Mouse (Mus musculus) testis, adult 2 months (tissue): ENCODE measurements around the gene Ppil6. TPM values are rescaled to one million over a fixed set of nuclear protein-coding genes. Genes with fewer than 3 reads are reported as not detected.

Experiments used
- H3K27ac ChIP-seq: fragments of 200-500 bp; 2 replicates; pipeline ENCODE4 v1.5.1; 2012; ENCODE audit warnings: low read depth, low read length; ENCODE audit not compliant: control insufficient read depth, insufficient read depth
- H3K27me3 ChIP-seq: fragments of 200-500 bp; 2 replicates; pipeline ENCODE4 v1.6.1; 2012; ENCODE audit warnings: mild to moderate bottlenecking, low read length, moderate library complexity; ENCODE audit not compliant: control insufficient read depth, insufficient read depth
- H3K36me3 ChIP-seq: fragments of 200-500 bp; 2 replicates; pipeline ENCODE4 v1.6.1; 2012; ENCODE audit warnings: mild to moderate bottlenecking, low read length; ENCODE audit not compliant: control insufficient read depth, insufficient read depth
- H3K4me1 ChIP-seq: fragments of 200-500 bp; 2 replicates; pipeline ENCODE4 v1.6.1; 2012; ENCODE audit warnings: low read length; ENCODE audit not compliant: control insufficient read depth, insufficient read depth
- H3K4me3 ChIP-seq: fragments of 200-500 bp; 2 replicates; pipeline ENCODE4 v1.5.1; 2012; ENCODE audit warnings: low read depth, mild to moderate bottlenecking, low read length, moderate library complexity, mixed read lengths; ENCODE audit not compliant: control insufficient read depth
- CTCF ChIP-seq: fragments of 200-500 bp; IDR thresholded peaks from 2 replicates; pipeline ENCODE4 v1.5.1; 2012; ENCODE audit warnings: low read depth, mild to moderate bottlenecking, inconsistent platforms, low read length, moderate library complexity; ENCODE audit not compliant: control insufficient read depth, insufficient read depth, insufficient replicate concordance
- POLR2A ChIP-seq: fragments of 200-500 bp; IDR thresholded peaks from 2 replicates; pipeline ENCODE4 v1.6.1; 2012; ENCODE audit warnings: low read depth, mild to moderate bottlenecking, inconsistent platforms, low read length, moderate library complexity; ENCODE audit not compliant: control insufficient read depth
- polyA plus RNA-seq: library from polyadenylated mRNA; depleted of rRNA; stranded (reverse); fragments of >200 nt; gene quantifications from 2 replicates; pipeline ENCODE4 v1.2.3, GENCODE M21; 2012; rRNA removed

The Ppil6 gene
- polyA plus RNA-seq = 25.9 and 29.4 TPM in 2 replicates

DNA sequence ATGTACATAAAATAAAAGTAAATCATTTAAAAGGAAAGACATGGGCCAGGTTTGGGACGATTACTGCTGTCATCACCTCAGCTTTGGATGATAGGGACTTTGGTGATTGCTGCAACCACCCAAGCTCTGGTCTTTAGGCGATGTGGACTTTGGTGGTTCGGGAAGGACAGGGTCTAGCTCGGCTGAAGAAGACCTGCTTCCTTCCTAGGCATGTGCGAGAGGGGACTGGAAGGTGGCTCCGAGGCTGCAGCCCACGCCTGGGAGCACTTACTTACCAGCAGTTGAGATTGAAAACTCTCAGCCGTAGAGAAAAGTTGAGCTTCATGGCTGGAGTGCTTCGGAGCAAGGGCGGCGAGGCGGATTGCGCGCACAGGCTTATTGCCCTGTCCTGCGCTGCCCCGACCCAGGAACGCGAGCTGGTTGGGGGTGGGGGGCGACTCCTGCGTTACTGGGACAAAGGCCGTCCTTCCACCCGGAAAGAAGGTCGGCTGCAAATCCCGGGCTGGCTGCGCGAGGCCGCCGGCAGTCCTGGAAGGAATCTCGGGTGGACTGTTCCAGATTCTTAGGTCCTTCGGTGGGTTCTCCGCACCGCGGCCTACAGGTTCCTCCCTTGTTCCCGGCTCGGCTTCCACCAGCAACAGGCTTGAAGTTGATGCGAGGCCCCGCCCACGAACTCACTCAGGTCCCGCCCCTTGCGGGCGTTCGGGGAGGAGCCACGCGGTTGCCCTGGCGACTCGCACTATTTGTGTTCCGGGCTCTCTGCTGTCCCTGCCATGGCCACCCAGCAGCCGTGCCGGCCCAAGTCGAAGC is at the start of gene Ppil6, which contains the start of gene Smpd2:
Gene Ppil6 (plus strand): TSS at position 732 of the 810 bp plus-strand sequence.
Gene Smpd2 (minus strand): TSS at position 662 of the 810 bp plus-strand sequence.
- peaks cover 13% of the 10 kb centered on the region for H3K4me1 ChIP-seq
- no peak for TF ChIP-seq CTCF
- TF ChIP-seq POLR2A = peak; percentile 57
- H3K27me3 ChIP-seq = no peaks in the 10 kb centered on the region
- H3K4me3 ChIP-seq = peak within 1 kb of the TSS; percentile 91
- no peaks in the 10 kb centered on the region for H3K36me3 ChIP-seq
- peak within 1 kb of the TSS; percentile 57; the same call in 1 of the 2 replicates for H3K27ac ChIP-seq

DNA sequence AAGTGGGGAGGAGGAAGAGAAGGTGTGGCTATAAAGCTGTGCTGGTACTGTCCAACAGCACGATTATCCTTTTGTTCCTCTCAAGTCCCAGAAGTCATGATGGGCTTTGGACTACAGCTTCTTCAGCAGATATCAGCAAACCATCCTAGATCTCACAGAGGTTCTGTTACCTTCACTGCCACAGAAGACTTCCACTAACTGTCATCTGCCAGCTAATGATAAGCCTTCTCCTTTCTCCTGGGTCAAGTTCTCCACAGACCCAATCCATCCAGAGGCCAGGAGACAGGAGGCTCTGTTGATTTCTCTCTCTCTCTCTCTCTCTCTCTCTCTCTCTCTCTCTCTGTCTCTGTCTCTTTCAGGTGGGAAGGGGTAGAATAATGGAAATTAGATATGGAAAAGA is 42.0 kb upstream of the Ppil6 start:
- no peaks in the 10 kb centered on the region for H3K27me3 ChIP-seq
- no peak overlapping the region for H3K27ac ChIP-seq
- no peak for TF ChIP-seq POLR2A
- TF ChIP-seq CTCF = no peak
- no peak overlapping the region for H3K4me3 ChIP-seq
- no peaks in the 10 kb centered on the region for H3K36me3 ChIP-seq
- no peaks in the 10 kb centered on the region for H3K4me1 ChIP-seq

DNA sequence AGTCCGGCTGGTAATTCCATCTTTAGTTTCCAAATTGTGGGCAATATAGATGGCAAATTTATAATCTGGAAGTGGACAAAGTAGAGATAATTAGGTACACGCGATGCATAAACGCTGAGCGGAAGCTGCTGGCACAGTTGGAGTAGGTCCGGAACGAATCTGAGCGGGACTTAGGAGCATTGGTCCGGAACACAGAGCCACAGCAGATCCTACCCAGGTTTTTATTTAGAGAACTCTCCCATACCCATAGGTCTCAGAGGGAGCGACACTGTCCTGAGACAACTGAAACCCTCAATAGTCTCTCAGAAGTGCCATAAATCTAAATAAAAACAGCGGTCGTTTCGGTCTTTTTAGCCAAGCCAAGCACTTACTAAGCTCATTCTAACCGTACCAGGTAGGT is 40.6 kb upstream of the Ppil6 start:
- H3K27me3 ChIP-seq = no peaks in the 10 kb centered on the region
- no peaks in the 10 kb centered on the region for H3K4me1 ChIP-seq
- peak overlapping the region; percentile 32 for H3K27ac ChIP-seq
- no peaks in the 10 kb centered on the region for H3K36me3 ChIP-seq
- no peak for TF ChIP-seq POLR2A
- no peak for TF ChIP-seq CTCF
- H3K4me3 ChIP-seq = peak overlapping the region; percentile 94

DNA sequence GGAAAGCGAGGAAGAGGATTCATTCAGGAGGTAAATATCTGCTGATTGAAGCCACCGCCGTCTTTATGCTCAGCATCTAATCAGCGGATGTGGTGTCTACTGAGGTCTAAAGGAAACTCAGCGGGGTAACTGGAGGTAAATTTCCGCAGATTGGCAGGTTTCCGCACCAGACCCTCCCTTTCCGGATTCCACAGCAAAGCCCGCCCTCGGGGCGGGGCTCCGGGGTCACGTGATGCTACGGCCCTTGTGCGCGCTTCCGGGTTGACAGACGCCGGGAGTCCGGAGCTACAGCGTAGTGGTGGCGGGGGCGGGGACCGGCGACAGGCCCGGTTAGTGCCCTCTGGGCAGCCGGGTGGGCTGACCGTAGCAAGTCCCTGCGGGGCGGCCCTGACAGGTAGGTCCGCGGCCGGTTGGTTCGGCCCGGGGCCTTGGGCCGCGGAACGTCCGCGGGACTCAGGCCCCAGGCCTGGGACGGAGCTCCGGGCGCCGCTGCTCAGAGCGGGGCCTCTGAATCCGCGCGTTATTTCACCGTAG is 40.0 kb upstream of the Ppil6 start, which contains the start of gene Zbtb24:
Gene Zbtb24 (plus strand): TSS at position 247 of the 534 bp plus-strand sequence.
- H3K27ac ChIP-seq = peak within 1 kb of the TSS; percentile 80
- no peaks in the 10 kb centered on the region for H3K27me3 ChIP-seq
- peak within 1 kb of the TSS; percentile 94 for H3K4me3 ChIP-seq
- TF ChIP-seq POLR2A (peak; percentile 77), CTCF (no peak)
- no peaks in the 10 kb centered on the region for H3K4me1 ChIP-seq
- H3K36me3 ChIP-seq = no peaks in the 10 kb centered on the region

DNA sequence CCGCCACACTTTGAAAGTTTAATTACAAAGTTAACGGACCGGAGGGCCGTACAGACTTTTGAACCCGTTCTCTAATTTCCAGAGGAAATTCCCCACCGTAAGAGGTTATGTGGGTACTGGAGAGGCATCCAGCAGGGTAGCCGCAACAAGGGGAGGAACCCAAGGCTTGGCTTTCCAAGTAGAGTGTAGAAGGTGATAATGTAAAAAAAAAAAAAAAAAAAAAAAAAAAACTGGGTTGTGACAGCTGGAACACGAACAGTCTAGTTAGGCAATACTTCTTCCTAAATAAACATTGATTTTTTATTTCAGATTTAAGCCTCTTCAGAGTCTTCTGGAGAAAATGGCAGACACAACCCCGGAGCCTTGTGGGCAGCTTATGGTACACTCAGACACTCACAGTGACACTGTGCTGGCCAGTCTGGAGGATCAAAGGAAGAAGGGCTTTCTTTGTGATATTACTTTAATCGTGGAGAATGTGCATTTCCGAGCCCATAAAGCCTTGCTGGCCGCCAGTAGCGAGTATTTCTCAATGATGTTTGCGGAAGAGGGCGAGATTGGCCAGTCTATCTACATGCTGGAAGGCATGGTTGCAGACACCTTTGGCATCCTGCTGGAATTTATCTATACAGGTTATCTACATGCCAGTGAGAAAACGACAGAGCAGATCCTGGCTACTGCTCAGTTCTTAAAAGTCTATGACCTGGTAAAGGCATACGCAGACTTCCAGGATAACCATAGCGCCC is 39.3 kb upstream of the Ppil6 start:
- no peaks in the 10 kb centered on the region for H3K27me3 ChIP-seq
- no peaks in the 10 kb centered on the region for H3K36me3 ChIP-seq
- H3K4me1 ChIP-seq = no peaks in the 10 kb centered on the region
- H3K27ac ChIP-seq = peak overlapping the region; percentile 80
- TF ChIP-seq POLR2A (no peak), CTCF (no peak)
- peak overlapping the region; percentile 94 for H3K4me3 ChIP-seq

DNA sequence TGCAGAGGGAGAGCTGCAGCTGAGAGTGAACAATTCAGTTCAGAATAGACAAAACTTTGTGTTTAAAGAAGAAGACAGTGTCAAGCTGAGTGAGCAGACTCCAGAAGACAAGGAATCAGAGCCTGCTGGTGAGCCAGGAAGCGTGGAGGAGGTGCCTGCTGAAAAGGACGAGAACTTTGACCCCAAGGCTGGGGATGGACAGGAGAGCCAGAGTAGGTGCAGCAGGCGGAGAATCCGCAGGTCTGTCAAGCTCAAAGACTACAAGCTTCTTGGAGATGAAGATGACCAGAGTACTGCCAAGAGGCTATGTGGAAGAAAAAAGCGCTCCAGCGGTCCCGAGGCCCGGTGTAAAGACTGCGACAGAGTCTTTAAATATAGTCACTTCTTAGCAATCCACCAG is 38.6 kb upstream of the Ppil6 start:
- H3K4me3 ChIP-seq = no peak overlapping the region

DNA sequence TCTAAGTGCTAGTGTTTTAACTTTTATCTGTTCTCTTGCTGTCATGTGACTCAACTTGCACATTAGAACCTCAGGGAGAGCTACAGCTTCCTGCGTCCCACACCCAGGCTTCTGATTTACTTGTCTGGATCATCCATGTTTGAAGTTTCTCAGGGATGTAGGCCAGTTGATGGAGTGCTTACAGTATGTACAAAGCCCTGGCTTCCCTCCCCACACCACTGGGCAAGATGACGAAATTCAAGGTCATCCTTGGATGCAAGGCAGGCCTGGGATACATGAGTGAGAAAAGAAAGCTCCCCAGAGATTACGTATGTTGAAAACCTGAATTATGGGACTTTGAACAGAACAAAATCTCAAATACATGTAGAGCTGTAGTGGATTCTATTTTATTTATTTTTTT is 37.4 kb upstream of the Ppil6 start:
- H3K27me3 ChIP-seq = no peaks in the 10 kb centered on the region
- H3K4me1 ChIP-seq = no peaks in the 10 kb centered on the region
- H3K4me3 ChIP-seq = no peak overlapping the region
- TF ChIP-seq POLR2A = no peak
- no peak for TF ChIP-seq CTCF
- H3K27ac ChIP-seq = no peak overlapping the region
- H3K36me3 ChIP-seq = peaks cover 2% of the 10 kb centered on the region

More for the DNA sequence above, 38.6 kb upstream of the Ppil6 start:
- H3K36me3 ChIP-seq = peaks cover 2% of the 10 kb centered on the region
- TF ChIP-seq POLR2A = no peak
- TF ChIP-seq CTCF = no peak
- H3K27ac ChIP-seq = no peak overlapping the region
- no peaks in the 10 kb centered on the region for H3K4me1 ChIP-seq
- no peaks in the 10 kb centered on the region for H3K27me3 ChIP-seq
